Mouse (Mus musculus): ENCODE data around the gene Pex10. TPM values are rescaled to one million over a fixed set of nuclear protein-coding genes. Genes with fewer than 3 reads are reported as not detected.

Pex10 gene
- polyA plus RNA-seq, 1 experiment: 15.3 TPM

GRCm38 (mm10) chr4:155042606-155043288 lies 24.1 kb upstream of the Pex10 start:
- Histone ChIP-seq H3K27ac (replicated peaks; ENCODE audit: low read depth, low read length) (no peak overlapping the region), H3K4me1 (ENCODE audit: control insufficient read depth, insufficient read depth, insufficient read length, low read length) (no peaks in the 10 kb centered on the region), H3K4me3 (ENCODE audit: insufficient read depth, low read depth, low read length) (no peak overlapping the region)

- H3K4me1 ChIP-seq (ENCODE audit: control insufficient read depth, insufficient read depth, insufficient read length, low read length): no peaks in the 10 kb centered on the region
- no peak overlapping the region for H3K27ac ChIP-seq (replicated peaks; ENCODE audit: low read depth, low read length)
- no peak overlapping the region for H3K4me3 ChIP-seq (ENCODE audit: insufficient read depth, low read depth, low read length)
Observed at GRCm38 (mm10) chr4:155043289-155043625, 23.6 kb upstream of the Pex10 start.

GRCm38 (mm10) chr4:155046636-155047035 lies 20.2 kb upstream of the Pex10 start:
- H3K27ac ChIP-seq (replicated peaks; ENCODE audit: low read depth, low read length): no peak overlapping the region
- no peaks in the 10 kb centered on the region for H3K4me1 ChIP-seq (ENCODE audit: control insufficient read depth, insufficient read depth, insufficient read length, low read length)
- no peak overlapping the region for H3K4me3 ChIP-seq (ENCODE audit: insufficient read depth, low read depth, low read length)

DNA sequence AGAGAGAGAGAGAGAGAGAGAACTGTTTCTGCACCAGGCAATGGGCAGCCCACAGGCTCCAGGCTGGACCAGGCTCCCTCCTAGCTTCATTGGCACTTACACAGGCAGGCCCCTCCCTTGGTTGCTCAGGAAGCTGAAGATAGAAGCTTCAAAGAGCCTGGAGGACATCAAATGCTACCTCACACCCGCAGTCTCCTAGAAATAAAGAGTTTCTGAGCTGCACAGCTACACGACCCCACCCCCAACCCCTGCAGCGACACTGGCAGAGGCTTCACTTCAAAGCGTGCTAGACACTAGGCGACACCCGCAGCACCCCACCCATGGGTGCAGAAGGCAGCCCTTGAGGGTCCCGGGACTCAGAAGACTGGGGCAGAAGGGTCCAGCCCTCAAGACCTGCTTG lies 16.7 kb upstream of the Pex10 start:
- Histone ChIP-seq H3K4me1 (ENCODE audit: control insufficient read depth, insufficient read depth, insufficient read length, low read length) (no peaks in the 10 kb centered on the region), H3K27ac (replicated peaks; ENCODE audit: low read depth, low read length) (no peak overlapping the region), H3K4me3 (ENCODE audit: insufficient read depth, low read depth, low read length) (no peak overlapping the region)

- no peaks in the 10 kb centered on the region for H3K4me1 ChIP-seq (ENCODE audit: control insufficient read depth, insufficient read depth, insufficient read length, low read length)
- no peak within 1 kb of the TSS for H3K27ac ChIP-seq (replicated peaks; ENCODE audit: low read depth, low read length)
- H3K4me3 ChIP-seq (ENCODE audit: insufficient read depth, low read depth, low read length): no peak within 1 kb of the TSS
Observed at GRCm38 (mm10) chr4:155056724-155057123, 10.1 kb upstream of the Pex10 start, which contains the start of gene Plch2. Plch2 (minus strand) TSS chr4:155056784.

- Histone ChIP-seq H3K4me3 (ENCODE audit: insufficient read depth, low read depth, low read length) (no peak overlapping the region), H3K27ac (replicated peaks; ENCODE audit: low read depth, low read length) (no peak overlapping the region), H3K4me1 (ENCODE audit: control insufficient read depth, insufficient read depth, insufficient read length, low read length) (no peaks in the 10 kb centered on the region)
Observed at GRCm38 (mm10) chr4:155058325-155058724, 8.5 kb upstream of the Pex10 start.

DNA sequence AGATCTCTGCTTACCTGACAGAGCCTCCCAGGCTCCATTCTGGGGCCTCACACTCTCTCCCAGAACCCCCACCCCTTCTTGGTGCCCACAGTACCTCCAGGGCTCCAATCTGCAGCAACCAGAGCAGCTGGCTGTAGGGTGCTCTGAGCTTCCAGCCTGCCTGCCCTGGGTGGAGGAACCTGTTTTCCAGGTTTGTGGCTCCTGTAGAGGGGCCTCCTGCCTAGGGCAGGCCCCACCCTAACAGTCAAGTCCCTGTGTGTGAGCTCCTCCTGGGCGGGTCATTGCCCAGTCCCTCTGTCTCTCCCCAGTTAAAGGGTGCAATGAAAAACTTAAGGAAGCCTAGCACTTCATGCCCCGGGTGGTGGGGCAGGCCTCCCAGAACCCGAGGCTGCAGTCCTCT lies 2.9 kb upstream of the Pex10 start:
- H3K4me3 ChIP-seq (ENCODE audit: insufficient read depth, low read depth, low read length): no peak overlapping the region
- H3K4me1 ChIP-seq (ENCODE audit: control insufficient read depth, insufficient read depth, insufficient read length, low read length): 0 out of 2 replicates have a peak, but pooled peaks cover 7% of the 10 kb centered on the region
- no peak overlapping the region for H3K27ac ChIP-seq (replicated peaks; ENCODE audit: low read depth, low read length)

- Histone ChIP-seq H3K4me1 (ENCODE audit: control insufficient read depth, insufficient read depth, insufficient read length, low read length) (0 out of 2 replicates have a peak, but pooled peaks cover 7% of the 10 kb centered on the region), H3K27ac (replicated peaks; ENCODE audit: low read depth, low read length) (no peak overlapping the region), H3K4me3 (ENCODE audit: insufficient read depth, low read depth, low read length) (no peak overlapping the region)
Observed at GRCm38 (mm10) chr4:155064474-155064873, 2.3 kb upstream of the Pex10 start.

DNA sequence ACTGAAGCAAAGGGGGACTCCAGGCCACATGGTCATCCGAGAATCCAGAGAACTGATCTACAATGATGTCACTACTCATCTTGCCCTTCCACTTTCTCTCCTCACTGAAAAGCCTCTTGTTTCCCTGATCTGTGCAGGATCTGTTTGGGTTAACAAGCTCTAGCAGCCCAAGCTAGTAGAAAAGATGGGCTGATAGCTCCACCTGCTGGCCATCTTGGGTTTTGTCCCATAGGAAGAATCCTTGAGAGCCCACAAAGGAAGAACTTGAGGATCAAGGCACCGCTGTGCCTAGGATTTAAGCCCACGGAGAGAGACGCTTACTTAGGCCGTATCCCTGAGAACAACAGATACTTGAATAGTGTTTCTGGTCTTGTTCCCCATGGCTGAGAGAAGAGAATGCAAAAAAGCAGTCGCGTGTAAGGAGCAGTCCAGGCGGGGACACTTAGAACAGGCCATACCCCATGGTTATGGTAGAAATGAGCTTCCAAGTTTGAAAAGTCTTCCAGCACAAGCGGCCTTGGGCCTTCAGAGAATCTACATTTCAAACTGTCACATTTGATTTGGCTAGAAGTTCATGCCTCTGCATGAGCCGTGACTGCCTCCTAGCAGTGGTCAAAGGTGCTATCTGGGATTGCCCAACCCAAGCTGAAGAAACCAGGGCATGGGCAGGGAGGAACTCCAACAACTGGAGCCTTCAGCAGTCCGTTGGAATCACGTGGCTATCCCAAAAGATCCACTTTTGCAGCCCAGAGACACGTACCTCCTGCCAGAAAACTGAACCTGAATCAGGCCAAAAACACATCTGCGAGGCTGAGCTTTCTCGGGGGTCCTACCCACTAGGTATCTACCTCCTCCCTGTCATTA lies 614 bp upstream of the Pex10 start:
- 0 out of 2 replicates have a peak, but pooled peaks cover 7% of the 10 kb centered on the region for H3K4me1 ChIP-seq (ENCODE audit: control insufficient read depth, insufficient read depth, insufficient read length, low read length)
- H3K4me3 ChIP-seq (ENCODE audit: insufficient read depth, low read depth, low read length): peak overlapping the region; percentile 48
- H3K27ac ChIP-seq (replicated peaks; ENCODE audit: low read depth, low read length): peak overlapping the region; percentile 67

DNA sequence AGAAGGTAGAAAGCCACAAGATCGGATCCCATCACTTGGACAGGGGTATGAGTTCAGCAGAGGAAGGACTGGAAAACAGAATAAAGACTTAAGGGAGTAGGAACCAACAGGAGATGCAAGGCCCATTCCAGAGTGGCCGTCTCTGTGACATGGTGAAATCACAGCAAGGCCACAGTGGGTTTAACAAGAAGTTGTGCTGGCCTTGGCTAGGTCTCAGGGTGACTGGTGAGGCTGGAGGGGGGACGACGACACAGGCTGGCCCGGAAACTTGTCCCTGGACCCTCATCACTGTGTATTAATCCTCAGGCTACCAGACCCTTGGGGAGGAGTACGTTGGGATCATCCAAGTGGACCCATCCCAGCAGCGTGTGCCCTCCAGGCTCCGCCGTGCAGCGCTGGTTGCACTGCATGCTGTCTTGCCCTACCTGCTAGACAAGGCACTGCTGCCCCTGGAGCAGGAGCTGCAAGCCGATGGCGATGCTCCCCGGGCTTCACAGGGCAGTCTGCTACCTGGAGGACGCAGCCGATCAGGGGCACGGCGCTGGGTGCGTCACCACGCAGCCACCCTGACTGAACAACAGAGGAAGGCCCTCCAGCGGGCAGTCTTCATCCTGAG lies 1.6 kb downstream of the Pex10 start:
- 0 out of 2 replicates have a peak, but pooled peaks cover 7% of the 10 kb centered on the region for H3K4me1 ChIP-seq (ENCODE audit: control insufficient read depth, insufficient read depth, insufficient read length, low read length)
- H3K27ac ChIP-seq (replicated peaks; ENCODE audit: low read depth, low read length): no peak overlapping the region
- H3K4me3 ChIP-seq (ENCODE audit: insufficient read depth, low read depth, low read length): no peak overlapping the region

DNA sequence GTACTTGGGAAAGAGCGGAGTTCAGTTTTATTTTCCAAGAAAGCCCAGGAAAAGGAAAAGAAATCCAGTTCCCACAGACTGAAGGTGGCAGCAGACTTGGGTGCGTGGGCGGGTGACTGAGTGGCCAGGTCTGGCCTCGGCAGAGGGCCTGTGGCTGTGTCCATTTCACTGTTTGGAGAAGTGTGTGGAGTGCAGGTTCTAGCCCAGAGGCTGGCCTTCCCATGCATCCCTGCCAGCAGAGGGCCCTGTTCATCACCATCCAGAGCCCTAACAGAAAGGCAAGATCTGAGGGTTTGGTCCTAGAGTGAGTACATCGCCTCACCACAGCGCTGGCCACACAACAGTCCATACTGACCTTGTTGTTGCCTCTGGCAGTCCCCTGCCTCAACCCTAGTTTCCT lies 2.4 kb downstream of the Pex10 start:
- Histone ChIP-seq H3K4me3 (ENCODE audit: insufficient read depth, low read depth, low read length) (no peak overlapping the region), H3K4me1 (ENCODE audit: control insufficient read depth, insufficient read depth, insufficient read length, low read length) (0 out of 2 replicates have a peak, but pooled peaks cover 7% of the 10 kb centered on the region), H3K27ac (replicated peaks; ENCODE audit: low read depth, low read length) (no peak overlapping the region)

- Histone ChIP-seq H3K4me1 (ENCODE audit: control insufficient read depth, insufficient read depth, insufficient read length, low read length) (0 out of 2 replicates have a peak, but pooled peaks cover 7% of the 10 kb centered on the region), H3K4me3 (ENCODE audit: insufficient read depth, low read depth, low read length) (no peak overlapping the region), H3K27ac (replicated peaks; ENCODE audit: low read depth, low read length) (no peak overlapping the region)
Observed at GRCm38 (mm10) chr4:155070199-155070598, 3.4 kb downstream of the Pex10 start.

DNA sequence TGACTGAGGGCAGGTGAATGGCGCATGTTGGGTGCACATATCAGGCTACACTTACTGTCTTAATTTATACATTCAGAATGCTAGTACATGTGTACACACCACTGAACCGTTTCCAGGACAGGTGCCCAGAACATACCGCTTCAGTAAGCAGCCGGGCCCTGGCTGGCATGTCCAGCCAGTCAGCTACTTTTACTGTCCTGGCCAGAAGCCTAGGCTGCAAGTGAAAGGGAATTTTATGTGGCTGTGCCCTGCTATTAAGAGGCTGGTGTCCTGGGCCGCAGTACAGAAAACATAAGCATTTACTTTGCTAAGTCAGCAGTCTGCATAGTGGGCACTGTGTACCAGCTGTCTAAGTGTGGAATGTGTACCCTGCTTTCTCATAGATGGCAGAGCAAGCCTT lies 4.1 kb downstream of the Pex10 start:
- 0 out of 2 replicates have a peak, but pooled peaks cover 7% of the 10 kb centered on the region for H3K4me1 ChIP-seq (ENCODE audit: control insufficient read depth, insufficient read depth, insufficient read length, low read length)
- no peak overlapping the region for H3K27ac ChIP-seq (replicated peaks; ENCODE audit: low read depth, low read length)
- no peak overlapping the region for H3K4me3 ChIP-seq (ENCODE audit: insufficient read depth, low read depth, low read length)

DNA sequence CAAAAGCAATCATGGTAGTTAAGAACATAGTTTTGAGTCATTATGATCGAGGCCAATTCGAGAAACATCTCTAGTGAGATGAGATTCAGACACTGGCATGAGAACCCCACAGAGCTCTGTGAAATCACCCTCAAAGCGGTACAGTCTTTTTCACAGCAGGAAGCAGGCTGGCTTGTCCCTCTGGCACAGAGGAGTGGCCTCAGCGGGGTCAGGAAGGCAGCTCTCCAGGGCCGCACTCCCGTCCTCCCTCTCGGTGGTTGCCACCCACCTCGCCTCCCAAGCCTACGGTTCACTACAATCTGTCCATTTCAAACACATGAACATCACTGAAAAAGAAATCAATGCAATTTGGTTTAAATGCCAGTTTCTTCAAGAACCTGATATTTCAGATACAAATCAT lies 7.6 kb downstream of the Pex10 start:
- Histone ChIP-seq H3K27ac (replicated peaks; ENCODE audit: low read depth, low read length) (no peak overlapping the region), H3K4me1 (ENCODE audit: control insufficient read depth, insufficient read depth, insufficient read length, low read length) (no peaks in the 10 kb centered on the region), H3K4me3 (ENCODE audit: insufficient read depth, low read depth, low read length) (no peak overlapping the region)

GRCm38 (mm10) chr4:155075137-155075536 lies 8.3 kb downstream of the Pex10 start:
- H3K4me1 ChIP-seq (ENCODE audit: control insufficient read depth, insufficient read depth, insufficient read length, low read length): no peaks in the 10 kb centered on the region
- H3K4me3 ChIP-seq (ENCODE audit: insufficient read depth, low read depth, low read length): no peak overlapping the region
- H3K27ac ChIP-seq (replicated peaks; ENCODE audit: low read depth, low read length): no peak overlapping the region

Data from brown adipose tissue, adult 24 weeks (tissue).